In the genomic region with DNA sequence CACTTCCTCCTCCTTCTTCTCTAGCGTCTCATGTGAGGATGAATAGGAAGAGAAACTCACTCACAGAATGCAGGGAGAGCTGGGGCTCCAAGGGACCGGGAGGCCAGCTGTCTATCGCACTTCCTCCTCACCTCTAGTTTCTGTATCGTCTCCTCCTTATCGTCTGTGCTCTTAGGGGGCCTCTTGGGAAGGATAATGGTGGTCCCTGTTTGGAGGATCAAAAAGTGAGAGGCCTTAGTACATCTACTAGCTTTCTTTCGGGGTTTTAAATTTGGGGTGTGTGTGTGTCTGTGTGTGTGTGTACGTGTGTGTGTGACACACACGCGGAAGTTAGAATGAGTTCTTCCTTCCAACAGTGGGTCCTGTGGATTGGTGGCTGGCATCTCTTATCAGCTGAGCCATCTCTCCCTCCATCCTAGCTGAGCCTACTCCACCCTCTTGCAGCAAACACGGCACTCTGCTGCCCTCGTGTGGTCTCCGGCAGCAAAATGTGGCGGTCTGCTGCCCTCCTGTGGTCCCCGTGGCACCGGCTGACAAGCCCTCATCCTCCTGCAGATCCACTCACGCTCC, we compare ENCODE assay signal across 8 mouse cellular contexts. TPM values are rescaled to one million over a fixed set of nuclear protein-coding genes. Genes with fewer than 3 reads are reported as not detected.
DNase-seq lines count a peak whose midpoint lies in the region; ATAC-seq lines count a peak whose summit lies in the region.

No protein-coding gene starts in this region.

- 0 out of 2 replicates have a peak, but pooled peaks cover 13% of the 10 kb centered on the region for H3K27me3 ChIP-seq in hindbrain, embryonic 12.5 days

- H3K36me3 ChIP-seq in hindbrain, embryonic 12.5 days, result no peaks in the 10 kb centered on the region; the same call in 1 of the 2 replicates

- 10% methylated on average over 16 of the region's 16 CpGs for WGBS in hindbrain, embryonic 12.5 days

- peaks cover 23% of the 10 kb centered on the region for H3K4me1 ChIP-seq in hindbrain, embryonic 12.5 days

- peak overlapping the region; percentile 45; the same call in 1 of the 2 replicates for H3K9ac ChIP-seq in hindbrain, embryonic 12.5 days

- peak; percentile 61 for ATAC-seq in hindbrain, embryonic 12.5 days (ENCODE audit: low FRiP score)

- peak overlapping the region; percentile 49 for H3K4me2 ChIP-seq in hindbrain, embryonic 12.5 days (replicated peaks)

- no peaks in the 10 kb centered on the region for H3K9me3 ChIP-seq in hindbrain, embryonic 12.5 days (replicated peaks)

- H3K27ac ChIP-seq in hindbrain, embryonic 12.5 days, result 0 out of 2 replicates have a peak overlapping the region, but pooled peaks have one; percentile 5

- DNase-seq in NIH3T3 (ENCODE audit: low read depth), result peak; percentile 96
- peak; percentile 95 to 96 for DNase-seq in cerebellum, postnatal 10 days
- DNase-seq in frontal cortex, postnatal 10 days (ENCODE audit: low spot score in 2 of 2), result peak; percentile 87 to 89
- peak; percentile 86 to 93 for DNase-seq in layer of hippocampus, postnatal 25 days (ENCODE audit: extremely low spot score in 1 of 2, low spot score in 1 of 2)
- DNase-seq in lung, postnatal 14 days, result peak; percentile 94
- peak; percentile 89 for DNase-seq in ovary, postnatal 36 days (ENCODE audit: low spot score)
- peak; percentile 91 for DNase-seq in thymus, postnatal 14 days

- peak overlapping the region; percentile 15 for H3K4me3 ChIP-seq in hindbrain, embryonic 12.5 days

RNA-seq across cellular contexts. Expression of gene Gm16253, which starts 3.2 kb away (rescaled TPM):
- 1.3 and 1.7 TPM in 2 replicates for polyA plus RNA-seq in hindbrain, embryonic 12.5 days (2016; fragmentation: Nextera tagmentation; extraction: Ambion mirVana)
- total RNA-seq in layer of hippocampus, postnatal 25 days (2021), result not detected

RNA-seq across cellular contexts. Expression of gene Polr3gl, which starts 14.0 kb away (rescaled TPM):
- polyA plus RNA-seq in hindbrain, embryonic 12.5 days (2016; fragmentation: Nextera tagmentation; extraction: Ambion mirVana), result 40.0 and 42.3 TPM in 2 replicates
- total RNA-seq in layer of hippocampus, postnatal 25 days (2021), result 10 to 100 TPM; 23.8 to 29.7 TPM

RNA-seq across cellular contexts. Expression of gene Ankrd34a, which starts 16.5 kb away (rescaled TPM):
- polyA plus RNA-seq in hindbrain, embryonic 12.5 days (2016; fragmentation: Nextera tagmentation; extraction: Ambion mirVana), result 4.6 and 5.1 TPM in 2 replicates
- total RNA-seq in layer of hippocampus, postnatal 25 days (2021), result 10 to 100 TPM; 50.9 to 62.3 TPM

RNA-seq across cellular contexts. Expression of gene Lix1l, which starts 21.0 kb away (rescaled TPM):
- 6.6 and 7.3 TPM in 2 replicates for polyA plus RNA-seq in hindbrain, embryonic 12.5 days (2016; fragmentation: Nextera tagmentation; extraction: Ambion mirVana)
- 10 to 100 TPM; 29.2 to 29.4 TPM for total RNA-seq in layer of hippocampus, postnatal 25 days (2021)

RNA-seq across cellular contexts. Expression of gene Txnip, which starts 22.2 kb away (rescaled TPM):
- 58.7 and 59.9 TPM in 2 replicates for polyA plus RNA-seq in hindbrain, embryonic 12.5 days (2016; fragmentation: Nextera tagmentation; extraction: Ambion mirVana)
- 10 to 100 TPM; 20.7 to 25.0 TPM for total RNA-seq in layer of hippocampus, postnatal 25 days (2021)

Comparison
In these comparisons a context has a peak if more than half of its experiments do, and no peak if none do; other contexts are left out.
1. Peak in every context shown above with its lines: DNase-seq, ATAC-seq, H3K4me3 ChIP-seq and H3K27ac ChIP-seq.